Mouse (Mus musculus) cerebral cortex, adult 2 months (tissue): ENCODE data around the gene Zkscan2.

Experiments used
- WGBS: fragments of 180-500 bp; shearing (Covaris S2); methylation state at CpG from one replicate; pipeline ENCODE4 v1.1.7; 2018; 5-methylcytosine and 5-hydroxymethylcytosine counted together

The Zkscan2 gene

DNA sequence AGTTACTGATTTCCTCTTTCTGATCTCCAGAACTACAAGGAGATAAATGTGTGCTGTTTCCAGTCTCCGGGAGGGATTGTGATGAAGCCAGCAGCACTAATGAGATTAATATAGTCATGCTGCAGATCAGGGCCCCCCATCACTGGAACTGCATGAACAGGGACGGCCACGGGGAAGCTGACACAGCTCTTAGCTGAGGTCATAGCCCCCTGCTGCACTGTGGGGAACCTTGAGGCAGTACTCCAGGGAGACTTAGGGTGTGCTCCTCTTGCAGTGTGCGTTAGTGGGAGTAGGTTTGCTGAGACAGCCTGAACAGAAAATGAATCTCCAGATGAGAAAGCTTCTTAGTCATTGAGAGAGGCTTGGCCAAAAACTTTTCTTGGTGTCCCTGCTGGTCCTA, 69.0 kb downstream of the Zkscan2 start:
- WGBS: 76% methylated on average over 4 of the region's 4 CpGs

DNA sequence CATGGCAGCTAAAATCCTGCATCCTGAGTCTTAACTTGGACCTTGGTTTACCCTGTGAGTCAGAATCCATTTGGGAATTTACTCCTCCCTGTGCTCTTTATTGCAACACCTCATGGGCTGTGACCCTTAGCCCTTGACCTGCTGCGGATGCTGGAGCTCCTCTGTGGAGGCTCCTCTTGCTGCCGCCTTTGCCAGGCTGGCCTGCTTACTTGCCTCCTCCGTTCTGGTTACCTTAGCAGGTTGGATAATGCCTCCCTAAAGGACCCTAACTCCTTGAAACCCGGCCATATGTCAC, 69.9 kb downstream of the Zkscan2 start:
- 91% methylated on average over 4 of the region's 4 CpGs for WGBS

DNA sequence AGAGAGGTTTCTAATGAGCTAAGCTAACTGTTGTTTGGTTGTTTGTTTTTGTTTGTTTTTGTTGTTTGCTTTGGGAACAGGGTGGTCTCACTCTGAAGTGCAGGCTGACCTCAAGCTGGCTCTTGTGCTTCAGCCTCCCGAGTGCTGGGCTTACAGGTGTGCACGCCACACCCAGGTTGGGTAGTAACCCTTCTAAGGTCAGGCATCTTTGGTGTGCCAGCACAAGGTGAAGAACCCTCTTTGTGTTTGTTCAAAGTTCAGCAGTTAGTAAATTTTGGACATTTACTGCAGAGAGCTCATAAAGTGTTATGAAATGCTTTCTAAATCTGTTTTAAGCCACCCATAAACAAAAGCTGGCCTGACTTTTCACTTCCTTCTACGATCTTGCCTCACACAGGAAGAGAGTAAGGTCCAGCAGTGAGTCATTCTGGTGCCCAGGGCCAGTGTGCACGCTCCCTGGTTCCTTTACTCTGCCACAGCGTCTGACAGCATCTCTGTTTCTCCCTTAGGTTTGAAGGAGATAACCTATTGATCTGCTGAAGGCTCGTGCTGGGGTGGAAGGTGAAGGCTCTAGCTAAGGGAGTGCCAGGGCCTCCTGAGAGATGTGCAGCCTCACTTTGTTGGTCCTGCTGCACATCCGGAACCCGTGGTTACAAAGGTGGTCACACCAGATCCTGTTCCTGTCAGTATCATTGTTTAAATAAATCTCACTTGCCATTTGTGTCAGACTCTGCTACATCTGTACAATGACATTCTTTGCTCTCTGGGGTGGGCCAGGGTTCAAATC, 70.4 kb downstream of the Zkscan2 start:
- 83% methylated on average over 8 of the region's 8 CpGs for WGBS
